In the genomic region with DNA sequence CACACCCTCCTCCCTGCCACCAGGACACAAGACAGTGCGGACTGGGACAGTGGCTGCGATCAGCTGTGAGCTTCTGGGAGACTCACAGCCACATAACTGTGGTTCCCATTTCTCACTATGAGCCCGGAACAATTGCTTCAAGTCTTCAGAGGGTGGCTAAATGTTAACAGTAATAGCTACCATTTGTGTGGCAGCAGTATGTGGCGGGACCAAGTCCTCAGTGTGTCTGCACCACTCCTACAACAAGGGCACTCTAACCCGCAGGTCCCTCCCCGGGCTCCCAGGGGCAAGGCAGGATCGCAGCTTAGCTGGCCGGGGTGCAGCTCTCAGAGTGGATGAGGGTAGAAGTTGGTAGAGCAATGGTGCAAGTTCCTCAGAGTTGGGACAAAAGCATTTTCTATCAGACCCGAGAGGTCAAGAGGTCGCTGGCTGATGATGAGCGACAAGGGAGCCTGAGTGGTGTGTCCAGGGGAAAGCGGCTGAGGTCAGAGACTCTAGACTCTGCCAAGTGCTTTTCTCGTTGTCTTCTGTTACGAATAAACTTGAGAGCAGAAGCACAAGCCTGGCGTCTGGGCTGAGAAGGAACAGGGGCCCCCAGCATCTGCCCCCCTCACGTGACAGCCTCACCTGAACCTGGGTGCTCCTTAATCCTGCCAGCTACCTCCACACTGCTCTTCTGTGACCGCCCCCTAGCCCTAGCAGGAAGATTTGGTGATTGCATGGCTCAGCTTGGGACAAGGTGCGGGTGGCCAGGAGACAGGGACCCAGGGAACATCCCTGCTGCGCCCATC, we compare ENCODE assay signal across 8 mouse cellular contexts.
DNase-seq lines count a peak whose midpoint lies in the region; ATAC-seq lines count a peak whose summit lies in the region.

No protein-coding gene starts in this region.

- ATAC-seq in limb, embryonic 11.5 days (ENCODE audit: insufficient number of reproducible peaks, low FRiP score, low TSS enrichment, low read depth), result peak; percentile 45
- peak; percentile 9; the same call in 1 of the 2 replicates for ATAC-seq in monocyte, adult 5-6 weeks (replicated peaks; ENCODE audit: insufficient number of reproducible peaks, low FRiP score, low TSS enrichment, poor library complexity, severe bottlenecking)

- 17% methylated on average over 19 of the region's 19 CpGs for WGBS in limb, embryonic 11.5 days

- peaks cover 7% of the 10 kb centered on the region; the same call in 1 of the 2 replicates for H3K36me3 ChIP-seq in limb, embryonic 11.5 days (ENCODE audit: control insufficient read depth, insufficient read depth, low read length)

- peak overlapping the region; percentile 41 for H3K4me3 ChIP-seq in limb, embryonic 11.5 days (ENCODE audit: low read depth, low read length)

- no peaks in the 10 kb centered on the region for H3K9me3 ChIP-seq in limb, embryonic 11.5 days (ENCODE audit: control insufficient read depth, low read length)

- peak overlapping the region; percentile 98 for H3K27ac ChIP-seq in limb, embryonic 11.5 days (replicated peaks; ENCODE audit: low read depth, low read length)

- H3K4me1 ChIP-seq in limb, embryonic 11.5 days (ENCODE audit: control insufficient read depth, insufficient read depth, low read length), result peaks cover 79% of the 10 kb centered on the region

- DNase-seq in 3134 (ENCODE audit: extremely low read depth, insufficient read length, low spot score) (peak; percentile 62), 416B (ENCODE audit: low read depth) (peak; percentile 51)
- DNase-seq in embryo, embryonic 11 days, result peak; percentile 74
- peak; percentile 48 for DNase-seq in heart, postnatal 4 days
- DNase-seq in limb, embryonic 11.5 days (ENCODE audit: low spot score), result peak; percentile 52
- DNase-seq in right cerebral cortex, postnatal 36 days (ENCODE audit: low spot score in 2 of 2), result no peak
- DNase-seq in left cerebral cortex, postnatal 25 days (ENCODE audit: low spot score in 2 of 2), result no peak

- peak overlapping the region; percentile 86 for H3K4me2 ChIP-seq in limb, embryonic 11.5 days (ENCODE audit: low read depth, severe bottlenecking)

- H3K27me3 ChIP-seq in limb, embryonic 11.5 days (ENCODE audit: control insufficient read depth, insufficient read depth, low read length), result no peaks in the 10 kb centered on the region

- intact Hi-C loops in left cerebral cortex, postnatal 25 days (cut with DNase I), result no loop called here

- H3K9ac ChIP-seq in limb, embryonic 11.5 days (ENCODE audit: low read length), result peak overlapping the region; percentile 73

Comparison
In these comparisons a context has a peak if more than half of its experiments do, and no peak if none do; other contexts are left out.
1. DNase-seq: peak in 3134 (single experiment), 416B (single experiment), embryo, embryonic 11 days (single experiment), heart, postnatal 4 days (single experiment) and limb, embryonic 11.5 days (single experiment); none in right cerebral cortex, postnatal 36 days (0 of 2) and left cerebral cortex, postnatal 25 days (0 of 2).